Mouse (Mus musculus) adrenal gland, postnatal 14 days (tissue): ENCODE data around the gene Shoc2. TPM values are rescaled to one million over a fixed set of nuclear protein-coding genes. Genes with fewer than 3 reads are reported as not detected.
A peak's percentile ranks its signal among the peaks of the same experiment; 100 is the strongest.

Source experiments
- DNase-seq: peaks from one replicate; pipeline ENCODE4 v3.0.0; 2021; ENCODE audit warnings: mixed read lengths
- total RNA-seq: library from RNA; stranded (reverse); gene quantifications from 2 replicates; pipeline ENCODE4 v1.2.3, GENCODE M21; 2021

The Shoc2 gene
- total RNA-seq, 1 experiment from 2014 or later, result 42.0 TPM

DNA sequence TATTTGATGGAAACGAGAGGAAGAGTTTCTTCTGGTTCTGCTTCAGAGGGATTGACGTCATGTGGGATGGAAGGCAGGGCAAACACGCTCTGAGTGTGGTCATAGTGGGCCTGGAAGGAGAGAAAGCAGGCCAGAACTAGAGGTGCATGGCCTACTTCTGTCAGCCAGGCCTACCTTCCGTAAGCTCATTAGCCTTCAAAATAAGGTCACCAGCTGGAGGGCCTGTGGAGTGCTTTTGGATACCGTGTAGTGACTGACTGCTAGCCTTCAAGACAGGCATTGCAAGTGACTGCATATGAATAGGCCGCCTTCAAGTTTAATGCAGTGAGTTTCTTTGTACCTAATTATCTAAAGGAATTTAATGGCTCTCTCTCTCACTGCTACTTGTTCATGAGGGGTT lies 91.0 kb downstream of the Shoc2 start:
- DNase-seq, result no peak

DNA sequence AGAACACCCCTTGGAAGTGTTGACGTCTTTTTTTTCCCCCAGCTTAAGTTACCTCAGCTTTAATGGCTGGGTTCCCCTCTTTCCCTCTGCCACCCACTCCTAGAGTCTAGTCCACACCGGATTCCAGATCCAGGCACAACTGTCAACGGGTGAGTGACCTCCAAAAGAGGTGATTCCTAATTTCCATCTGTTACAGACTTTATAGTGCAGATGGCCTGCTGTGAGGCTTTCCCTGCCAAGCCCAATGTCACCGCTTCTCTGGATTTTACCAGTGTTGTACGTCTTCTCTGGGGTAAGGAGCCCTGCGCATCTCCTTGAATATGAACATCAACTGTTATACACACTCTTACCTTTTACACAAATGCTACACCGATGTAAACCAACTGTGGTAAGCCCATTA lies 95.3 kb downstream of the Shoc2 start:
- DNase-seq, result no peak

DNA sequence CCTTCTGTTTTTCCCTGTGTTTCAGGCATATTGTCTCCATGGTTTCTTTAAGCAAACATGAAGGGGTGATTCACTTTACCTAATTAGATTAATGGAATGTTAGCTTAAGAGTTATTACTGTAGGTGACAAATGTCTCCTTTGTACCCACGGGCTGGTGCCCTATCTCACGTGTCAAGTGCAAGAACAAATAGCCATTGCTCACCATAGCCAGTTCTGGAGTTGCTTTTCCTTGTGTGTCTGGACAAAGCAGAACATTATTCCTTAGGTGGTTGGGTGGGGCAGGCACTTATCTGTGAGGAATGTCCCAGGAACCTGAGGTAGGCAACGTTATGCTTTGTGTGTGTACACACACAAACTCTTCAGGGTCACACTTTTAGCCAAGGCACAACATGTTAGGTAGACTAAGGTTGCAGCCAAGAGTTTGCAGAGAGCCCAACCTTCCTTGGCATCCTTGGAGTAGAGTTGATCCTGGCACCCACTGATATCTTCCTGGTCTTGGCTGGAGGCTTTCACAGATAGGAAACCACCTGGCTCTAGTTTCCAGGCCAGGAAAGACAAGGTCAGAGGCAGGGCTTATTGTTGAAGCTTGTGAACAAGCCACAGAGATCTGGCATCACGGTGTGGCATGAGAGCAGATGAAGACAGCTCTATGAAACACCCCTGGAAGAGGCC lies 96.4 kb downstream of the Shoc2 start:
- no peak for DNase-seq

DNA sequence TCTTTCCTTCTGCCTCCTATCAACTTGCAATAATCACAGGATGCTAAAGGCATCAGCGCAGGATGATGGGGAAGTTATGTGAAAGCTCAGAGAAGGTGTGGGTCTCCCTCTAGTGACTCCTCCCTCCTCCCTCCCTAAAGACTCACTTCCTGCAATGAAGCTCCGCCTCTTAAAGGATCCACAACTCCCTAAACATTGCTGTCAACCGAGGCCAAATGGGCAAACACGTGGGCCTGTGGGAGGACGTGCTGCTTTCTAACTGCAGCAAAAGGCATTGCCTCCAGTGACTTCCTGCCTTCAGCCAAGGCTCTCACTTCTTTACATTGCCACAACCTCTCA lies 96.9 kb downstream of the Shoc2 start:
- DNase-seq, result no peak

DNA sequence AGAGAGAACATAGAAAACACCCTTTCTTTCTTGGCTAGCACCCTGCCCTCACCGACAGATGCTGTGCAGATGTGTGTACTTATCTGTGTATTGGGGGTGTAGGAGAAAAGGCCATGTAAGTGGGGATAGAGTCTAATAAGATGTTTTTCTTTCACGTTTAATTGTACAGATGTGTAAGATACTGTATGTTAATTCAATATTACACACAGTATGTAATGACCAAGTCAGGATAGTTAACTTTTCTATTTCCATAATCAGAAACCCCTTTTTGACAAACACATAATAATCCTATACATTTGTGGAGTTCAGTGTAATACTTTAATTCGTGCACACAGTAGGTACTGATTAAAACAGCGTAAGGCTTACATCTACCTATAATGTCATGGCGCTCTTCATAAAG lies 99.7 kb downstream of the Shoc2 start, which contains the start of gene Adra2a:
Gene Adra2a (plus strand): TSS at position 301 of the 400 bp plus-strand sequence.
- no peak for DNase-seq

DNA sequence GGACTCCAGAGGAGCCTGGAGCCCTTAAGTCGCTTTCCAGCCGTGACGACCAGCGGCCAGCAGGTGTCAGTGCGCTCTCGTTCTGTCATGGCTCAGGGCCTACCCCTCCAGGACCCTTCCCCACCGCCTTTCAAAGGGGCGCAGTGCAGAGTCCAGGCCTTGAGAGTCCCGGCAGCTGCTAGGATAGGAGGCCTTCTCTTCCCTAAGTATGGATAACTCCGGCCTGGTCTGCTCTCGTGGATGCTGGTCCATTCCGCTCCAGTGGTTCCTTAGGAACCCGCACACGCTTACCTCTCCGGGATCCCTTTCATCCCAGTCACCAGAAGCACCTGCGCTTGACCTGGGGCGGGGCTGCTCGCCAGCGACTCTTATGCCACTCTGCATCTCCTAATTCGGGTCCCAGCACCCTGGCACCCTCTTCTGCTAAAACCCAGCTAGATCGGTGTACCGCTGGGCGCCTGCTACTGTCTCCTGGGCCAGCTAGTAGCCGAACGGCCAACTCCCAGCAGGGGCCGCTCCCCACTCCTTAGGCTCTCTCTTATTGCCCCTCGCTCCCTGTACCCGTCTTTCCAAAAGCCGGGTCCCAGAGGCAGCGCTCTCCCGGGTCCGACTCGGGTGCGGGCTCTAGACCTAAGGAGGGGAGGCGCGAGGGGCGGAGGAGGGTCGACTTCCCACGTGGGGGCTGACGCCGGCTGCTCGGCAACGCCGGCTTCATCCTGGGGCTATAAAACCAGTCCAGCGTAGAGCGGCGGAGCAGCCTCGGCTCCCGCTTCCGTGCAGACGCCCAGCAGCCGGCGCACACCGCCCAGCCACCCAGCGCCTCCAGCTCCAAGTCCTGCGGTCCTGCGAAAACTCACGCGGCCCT lies 100.6 kb downstream of the Shoc2 start:
- DNase-seq, result peak; percentile 64

DNA sequence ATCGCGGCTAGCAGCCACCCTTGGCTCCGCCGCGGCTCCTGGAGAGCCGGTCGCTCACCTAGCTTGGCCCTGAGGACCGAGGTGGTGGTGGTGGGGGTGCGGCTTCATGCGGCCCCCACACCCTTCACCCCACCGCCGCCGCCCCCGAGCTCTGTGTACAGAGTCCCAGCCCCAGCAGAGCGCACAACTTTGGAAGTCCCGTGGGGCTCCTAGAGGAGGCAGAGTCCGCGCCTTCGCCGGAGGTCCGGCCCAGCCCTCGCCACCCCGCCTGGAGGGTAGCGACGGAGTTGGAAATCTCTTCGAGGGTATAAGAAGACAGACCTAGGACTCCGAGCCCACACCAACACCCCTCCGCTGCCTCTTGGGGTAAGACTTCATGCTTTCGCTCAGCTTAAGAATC lies 101.3 kb downstream of the Shoc2 start:
- peak; percentile 30 for DNase-seq

DNA sequence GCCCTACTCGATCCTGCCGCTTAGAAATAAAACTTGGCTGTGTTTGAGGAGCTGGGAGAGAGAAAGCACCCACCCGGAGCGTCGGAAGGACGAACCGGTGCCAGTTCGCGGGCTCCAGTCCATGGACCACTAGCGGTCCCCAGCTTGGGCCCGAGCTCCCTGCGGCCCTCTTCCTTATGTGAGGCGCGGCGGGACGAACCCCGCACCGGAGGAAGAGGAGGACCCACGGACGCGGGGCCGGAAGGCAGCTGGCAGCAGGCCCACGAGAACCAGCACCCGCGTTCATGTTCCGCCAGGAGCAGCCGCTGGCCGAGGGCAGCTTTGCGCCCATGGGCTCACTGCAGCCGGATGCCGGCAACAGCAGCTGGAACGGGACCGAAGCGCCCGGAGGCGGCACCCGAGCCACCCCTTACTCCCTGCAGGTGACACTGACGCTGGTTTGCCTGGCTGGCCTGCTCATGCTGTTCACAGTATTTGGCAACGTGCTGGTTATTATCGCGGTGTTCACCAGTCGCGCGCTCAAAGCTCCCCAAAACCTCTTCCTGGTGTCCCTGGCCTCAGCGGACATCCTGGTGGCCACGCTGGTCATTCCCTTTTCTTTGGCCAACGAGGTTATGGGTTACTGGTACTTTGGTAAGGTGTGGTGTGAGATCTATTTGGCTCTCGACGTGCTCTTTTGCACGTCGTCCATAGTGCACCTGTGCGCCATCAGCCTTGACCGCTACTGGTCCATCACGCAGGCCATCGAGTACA lies 102.0 kb downstream of the Shoc2 start:
- DNase-seq, result peak; percentile 39

DNA sequence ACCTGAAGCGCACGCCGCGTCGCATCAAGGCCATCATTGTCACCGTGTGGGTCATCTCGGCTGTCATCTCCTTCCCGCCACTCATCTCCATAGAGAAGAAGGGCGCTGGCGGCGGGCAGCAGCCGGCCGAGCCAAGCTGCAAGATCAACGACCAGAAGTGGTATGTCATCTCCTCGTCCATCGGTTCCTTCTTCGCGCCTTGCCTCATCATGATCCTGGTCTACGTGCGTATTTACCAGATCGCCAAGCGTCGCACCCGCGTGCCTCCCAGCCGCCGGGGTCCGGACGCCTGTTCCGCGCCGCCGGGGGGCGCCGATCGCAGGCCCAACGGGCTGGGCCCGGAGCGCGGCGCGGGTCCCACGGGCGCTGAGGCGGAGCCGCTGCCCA lies 102.6 kb downstream of the Shoc2 start:
- DNase-seq, result no peak

DNA sequence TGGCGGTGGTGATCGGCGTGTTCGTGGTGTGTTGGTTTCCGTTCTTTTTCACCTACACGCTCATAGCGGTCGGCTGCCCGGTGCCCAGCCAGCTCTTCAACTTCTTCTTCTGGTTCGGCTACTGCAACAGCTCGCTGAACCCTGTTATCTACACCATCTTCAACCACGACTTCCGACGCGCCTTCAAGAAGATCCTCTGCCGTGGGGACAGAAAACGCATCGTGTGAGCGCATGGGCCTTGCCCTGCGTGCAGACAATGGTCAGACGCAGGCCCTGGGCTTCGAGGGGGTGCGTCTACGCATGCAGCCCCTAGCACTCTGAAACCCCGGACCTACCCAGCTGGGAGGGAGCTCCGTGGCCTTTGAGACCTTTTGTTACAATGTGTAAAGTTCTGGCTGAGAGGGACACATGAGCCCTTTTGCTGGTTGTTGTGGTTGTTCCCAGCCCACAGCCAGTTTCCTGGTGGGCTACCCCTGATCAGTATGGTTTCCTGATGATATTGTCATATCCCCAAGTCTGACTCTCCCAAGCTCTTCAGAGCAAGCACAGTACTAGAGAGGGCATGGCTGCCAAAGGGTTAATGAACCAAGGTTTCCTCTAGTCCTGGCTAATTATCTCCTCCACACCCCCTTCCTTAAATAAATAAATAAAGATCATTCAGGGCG lies 103.4 kb downstream of the Shoc2 start:
- DNase-seq, result no peak

DNA sequence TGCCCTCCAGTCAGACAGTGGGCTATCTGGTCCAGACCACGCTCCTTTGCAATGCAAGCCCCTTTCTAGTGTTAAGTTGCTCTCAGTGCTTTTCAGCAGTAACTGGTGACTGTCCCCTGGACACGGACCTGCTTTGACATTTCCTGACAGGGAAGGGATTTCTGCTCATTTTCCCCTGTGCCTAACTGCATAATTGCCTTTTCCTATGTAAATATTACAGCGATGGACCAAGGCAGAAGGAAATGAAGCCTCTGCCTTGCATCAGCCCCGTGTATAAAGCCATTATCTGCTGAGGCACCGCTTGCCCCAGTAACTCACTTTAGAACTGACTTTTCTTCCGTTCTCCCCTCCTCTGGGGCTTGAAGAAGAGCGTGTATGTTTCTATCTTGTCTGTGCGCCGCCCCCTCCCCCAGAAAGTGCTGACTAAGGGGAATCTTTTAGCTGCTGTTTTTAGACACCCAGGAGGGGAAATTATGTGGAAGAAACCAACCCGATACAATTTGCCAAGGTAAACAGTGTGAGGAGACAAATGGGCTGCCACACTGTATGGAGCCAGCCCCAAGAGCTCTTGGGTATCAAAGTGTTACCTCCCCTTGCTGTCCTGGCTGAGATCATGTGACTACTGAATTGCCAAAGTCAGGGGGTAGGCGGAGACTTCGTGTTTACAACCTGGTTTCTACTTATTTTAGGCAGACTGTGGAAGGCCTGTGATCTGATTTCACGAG lies 104.2 kb downstream of the Shoc2 start:
- DNase-seq, result no peak

DNA sequence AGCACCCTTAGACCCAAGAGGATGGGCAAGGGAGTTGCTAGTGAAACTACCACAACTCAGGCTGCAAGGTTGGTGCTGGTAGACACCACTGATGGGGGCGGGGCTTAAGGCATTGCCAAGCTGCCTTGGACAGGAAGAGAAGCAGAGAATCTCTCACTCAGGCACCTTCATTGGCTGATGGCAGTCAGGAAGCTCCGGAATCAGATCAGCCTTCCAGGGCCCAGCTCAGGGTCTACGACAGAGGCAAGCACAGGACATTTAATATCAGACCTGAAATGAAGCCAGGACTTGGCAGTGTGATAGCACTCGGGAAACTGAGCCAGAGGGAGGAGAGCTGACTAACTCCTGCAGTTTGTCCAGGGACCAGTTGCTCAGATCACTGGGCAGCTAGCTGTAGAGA lies 107.5 kb downstream of the Shoc2 start:
- no peak for DNase-seq

DNA sequence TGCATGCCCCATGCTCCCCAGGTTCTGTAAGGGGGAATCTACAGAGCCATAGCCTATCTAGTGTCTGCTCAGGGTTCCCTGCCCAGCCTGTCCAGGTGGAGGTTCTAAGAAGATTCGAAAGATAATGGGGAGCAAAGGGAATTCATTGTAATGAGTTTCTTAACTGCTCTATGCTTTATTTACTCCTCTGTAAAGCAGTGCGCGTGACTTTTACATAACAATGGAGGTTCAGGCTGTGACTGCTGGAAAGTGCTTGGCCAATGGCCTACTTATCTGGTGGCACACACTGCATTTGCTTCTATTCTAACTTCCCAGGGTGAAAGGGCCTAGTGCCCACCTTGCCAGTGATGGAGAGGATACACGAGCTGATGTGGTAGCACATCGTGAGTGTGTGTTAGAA lies 111.7 kb downstream of the Shoc2 start:
- no peak for DNase-seq

DNA sequence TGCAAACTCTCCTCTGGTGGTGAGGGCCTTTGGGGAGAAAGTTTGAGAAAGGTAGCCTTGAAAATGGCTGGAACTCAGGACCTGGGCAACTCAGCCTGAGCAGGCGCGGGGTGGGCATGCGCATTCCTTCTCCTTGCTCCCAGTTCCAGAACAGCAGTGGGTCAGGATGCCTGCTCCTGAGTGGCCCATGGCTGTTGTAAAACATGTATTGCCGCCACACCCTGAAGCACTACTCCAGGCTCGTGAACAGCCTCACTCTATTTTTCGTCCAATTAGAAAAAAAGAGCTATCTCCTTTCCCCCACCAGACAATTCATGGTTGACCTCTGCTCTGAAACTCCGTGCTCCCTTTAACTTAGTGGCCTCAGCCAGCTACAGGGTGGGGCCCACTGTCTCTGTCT lies 124.3 kb downstream of the Shoc2 start:
- no peak for DNase-seq

DNA sequence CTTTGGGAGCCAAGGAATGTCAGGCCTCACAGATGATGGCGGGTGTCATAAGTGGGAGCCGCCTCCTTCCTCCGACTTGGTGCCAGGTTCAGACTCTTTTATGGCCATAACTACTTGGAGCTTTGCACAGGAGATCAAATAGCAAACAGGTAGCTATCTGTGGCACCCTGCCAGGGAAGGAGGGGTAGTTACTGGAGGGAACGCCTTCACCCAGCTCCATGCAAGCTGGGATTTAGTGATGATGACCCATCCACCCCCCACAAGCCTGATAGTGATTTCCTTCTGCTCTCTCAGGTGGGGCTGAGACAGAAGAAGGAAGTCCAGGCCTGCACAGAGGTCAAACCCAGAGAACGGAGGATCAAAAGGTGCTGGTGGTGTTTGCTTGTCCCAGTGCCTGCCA lies 126.4 kb downstream of the Shoc2 start:
- DNase-seq, result no peak

DNA sequence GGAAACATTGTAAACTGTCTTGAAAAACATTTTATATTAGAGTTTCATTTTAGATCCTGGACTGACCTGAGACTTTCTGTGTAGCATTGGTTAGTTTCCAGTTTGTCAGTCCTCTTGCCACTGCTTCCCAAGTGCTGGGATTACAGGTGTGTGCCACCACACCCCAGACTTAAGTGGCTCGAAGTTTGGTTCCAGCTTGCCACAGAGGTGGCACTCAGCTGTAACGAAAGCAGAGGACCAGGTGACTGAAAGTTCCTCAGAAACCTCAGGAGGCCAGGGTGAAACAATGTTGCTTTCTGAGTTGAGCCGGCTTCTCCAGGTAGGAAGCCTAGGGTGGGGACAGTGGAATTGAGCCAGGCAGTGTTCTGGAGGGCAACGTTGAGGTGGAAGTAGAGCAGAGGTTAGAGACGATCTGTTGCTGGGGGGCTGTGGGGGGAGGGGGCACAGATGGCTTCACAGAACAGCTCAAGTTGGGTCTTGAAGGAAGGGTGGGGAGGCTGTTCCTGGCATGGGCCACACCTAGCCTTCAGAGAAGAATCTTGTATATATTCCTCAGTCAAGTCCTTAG lies 128.2 kb downstream of the Shoc2 start:
- no peak for DNase-seq

DNA sequence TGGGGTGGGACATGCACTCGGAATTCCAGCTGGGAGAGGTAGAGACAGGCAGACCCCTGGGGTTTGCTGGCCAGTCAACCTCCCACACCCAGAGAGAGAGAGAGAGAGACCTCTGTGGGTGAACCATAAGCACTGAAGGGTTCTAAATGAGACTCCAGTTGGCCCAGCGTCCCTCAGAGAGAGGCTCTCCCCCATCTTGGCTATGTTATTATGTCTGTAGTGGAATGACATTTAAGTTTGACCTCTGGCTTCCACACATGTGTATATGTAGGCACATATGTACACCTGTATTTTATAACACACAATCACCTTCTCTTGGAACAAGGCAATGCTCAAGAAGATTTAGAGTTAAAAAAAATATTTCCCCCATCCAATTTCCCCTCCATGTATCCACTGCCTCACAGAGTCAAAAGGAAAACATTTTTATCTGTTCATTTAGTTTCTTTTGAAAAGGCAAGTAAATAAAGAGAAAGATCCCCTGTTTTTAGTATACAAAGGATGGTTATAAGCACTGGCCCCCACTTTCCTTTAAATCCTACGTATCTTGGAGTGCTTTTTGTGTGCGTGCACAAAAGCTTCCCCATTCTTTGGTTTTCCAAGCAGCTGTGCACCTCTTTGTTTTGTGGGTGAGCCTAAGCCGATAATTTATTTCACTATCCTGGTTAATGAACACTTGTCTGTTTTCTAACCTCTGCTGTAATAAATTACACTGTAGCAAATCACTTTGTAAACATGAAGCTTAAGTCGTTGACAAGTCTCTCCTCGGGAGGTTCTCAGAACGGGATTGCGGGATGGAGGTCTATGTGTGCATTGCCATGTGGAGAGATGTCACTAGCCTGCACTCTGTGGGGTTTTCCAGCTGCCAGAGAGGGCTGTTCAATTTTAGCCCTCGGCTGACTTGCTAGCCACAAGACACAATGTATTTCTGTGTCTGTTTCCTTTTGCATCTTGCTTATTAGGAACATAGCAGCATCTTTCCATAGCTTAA lies 132.6 kb downstream of the Shoc2 start:
- DNase-seq, result no peak

DNA sequence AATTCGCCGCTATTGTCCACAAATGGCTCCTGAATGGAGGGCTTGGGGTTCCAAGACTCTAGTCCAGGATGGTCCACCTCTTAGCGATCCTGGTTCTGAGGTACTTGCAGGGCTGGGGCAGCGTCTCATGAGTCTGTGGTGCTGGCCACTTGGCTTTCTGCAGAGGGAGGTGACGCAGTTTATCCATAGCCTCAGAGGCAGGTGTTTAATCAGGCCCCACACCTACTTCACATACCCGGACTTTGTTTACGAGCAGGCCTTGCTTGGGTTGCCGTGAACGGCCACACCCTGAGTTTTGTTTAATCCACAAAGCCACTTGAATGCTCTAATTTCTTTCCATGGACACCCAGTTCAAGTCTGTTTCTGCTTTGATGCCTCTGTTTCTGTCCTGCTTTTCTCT lies 137.2 kb downstream of the Shoc2 start:
- DNase-seq, result no peak

DNA sequence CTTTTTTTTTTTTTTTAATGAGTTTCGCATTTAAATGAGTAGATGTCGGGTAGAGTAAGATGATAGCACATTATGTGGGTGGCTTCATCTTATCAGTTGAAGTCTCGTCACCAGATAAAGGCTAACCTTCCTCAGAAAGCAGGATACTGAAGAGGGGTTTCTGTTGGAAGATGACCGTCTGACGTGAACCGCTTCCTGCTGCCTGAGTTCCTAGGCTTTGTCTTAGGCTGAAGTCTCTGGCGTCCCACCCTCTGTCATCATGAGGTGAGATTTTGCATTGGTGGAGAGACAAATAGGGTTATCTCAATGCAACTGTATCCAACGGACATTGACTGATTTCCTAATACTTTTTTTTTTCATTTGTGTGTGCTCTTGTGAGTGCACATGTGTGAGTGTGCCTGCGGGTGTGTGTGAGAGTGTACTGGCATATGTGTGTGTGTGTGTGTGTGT lies 137.6 kb downstream of the Shoc2 start:
- DNase-seq, result no peak
